Mouse (Mus musculus): ENCODE results near the gene Epb41l1. TPM values are rescaled to one million over a fixed set of nuclear protein-coding genes. Genes with fewer than 3 reads are reported as not detected.

Gene Epb41l1
- polyA plus RNA-seq, 1 experiment from 2014 or later: 3.7 TPM

DNA sequence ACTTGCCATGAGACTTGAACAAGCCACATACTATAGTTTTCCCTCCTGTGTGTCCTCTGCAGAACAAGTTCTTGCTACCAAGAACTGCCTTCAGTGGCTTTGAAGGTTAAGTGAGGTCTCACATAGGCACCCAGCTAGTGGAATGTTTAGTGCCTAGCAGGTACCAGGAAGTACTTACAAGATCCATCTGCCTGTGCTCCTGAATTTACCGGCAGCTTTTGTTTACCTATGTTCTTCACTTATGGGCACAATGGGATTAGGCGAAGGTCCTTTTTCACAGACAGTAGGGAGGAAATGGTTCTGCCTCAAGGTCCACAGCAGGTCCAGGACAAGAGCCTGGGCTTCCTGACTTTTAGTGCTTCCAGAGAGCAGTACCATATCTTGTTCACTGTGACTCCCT lies 112.5 kb downstream of the Epb41l1 start:
- Histone ChIP-seq H3K27ac (no peak overlapping the region), H3K27me3 (no peaks in the 10 kb centered on the region), H3K36me3 (peaks cover 33% of the 10 kb centered on the region), H3K4me2 (replicated peaks) (no peak overlapping the region), H3K4me3 (no peak overlapping the region), H3K4me1 (no peaks in the 10 kb centered on the region), H3K9ac (no peak overlapping the region), H3K9me3 (no peaks in the 10 kb centered on the region)
- 83% methylated on average over 2 of the region's 2 CpGs for WGBS
- no peak for ATAC-seq (ENCODE audit: low FRiP score, low read depth)

DNA sequence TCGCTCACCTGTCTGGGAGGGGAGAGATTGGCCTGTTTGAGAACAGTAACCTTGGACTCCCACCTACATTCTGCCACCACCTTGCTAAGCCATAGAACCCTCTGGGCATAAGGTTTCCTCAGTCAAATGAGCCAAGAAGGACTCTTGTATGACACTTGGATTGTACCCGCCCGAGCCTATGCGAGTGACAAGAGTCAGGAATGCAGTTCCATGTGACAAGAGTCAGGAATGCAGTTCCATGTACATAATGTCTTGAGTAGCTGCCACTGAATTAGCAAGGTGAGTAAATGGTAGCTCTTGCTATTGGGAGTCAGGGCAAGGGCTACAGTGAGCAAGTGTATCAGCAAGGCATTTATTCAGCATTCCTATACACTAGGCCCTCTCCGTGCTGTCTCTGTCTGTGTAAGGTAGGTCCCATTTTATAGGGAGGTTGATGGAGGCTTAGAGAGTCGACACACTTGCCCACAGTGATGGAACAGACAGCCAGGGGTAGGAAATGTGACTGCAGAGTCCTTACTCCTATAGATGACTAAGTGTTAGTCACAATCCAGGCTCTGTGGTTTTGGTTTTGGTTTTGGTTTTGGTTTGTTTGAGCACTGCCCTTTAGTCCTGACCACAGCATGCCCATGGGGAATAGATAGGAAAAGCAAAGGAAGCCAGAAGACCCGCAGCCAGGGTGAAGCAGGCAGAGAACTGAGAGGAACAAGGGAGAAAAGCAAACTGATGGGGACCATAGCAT lies 118.3 kb downstream of the Epb41l1 start:
- Histone ChIP-seq H3K27ac (no peak overlapping the region), H3K9me3 (no peaks in the 10 kb centered on the region), H3K36me3 (peaks cover 48% of the 10 kb centered on the region), H3K27me3 (no peaks in the 10 kb centered on the region), H3K4me3 (no peak overlapping the region), H3K9ac (no peak overlapping the region), H3K4me2 (replicated peaks) (no peak overlapping the region), H3K4me1 (no peaks in the 10 kb centered on the region)
- 81% methylated on average over 7 of the region's 7 CpGs for WGBS
- no peak for ATAC-seq (ENCODE audit: low FRiP score, low read depth)

DNA sequence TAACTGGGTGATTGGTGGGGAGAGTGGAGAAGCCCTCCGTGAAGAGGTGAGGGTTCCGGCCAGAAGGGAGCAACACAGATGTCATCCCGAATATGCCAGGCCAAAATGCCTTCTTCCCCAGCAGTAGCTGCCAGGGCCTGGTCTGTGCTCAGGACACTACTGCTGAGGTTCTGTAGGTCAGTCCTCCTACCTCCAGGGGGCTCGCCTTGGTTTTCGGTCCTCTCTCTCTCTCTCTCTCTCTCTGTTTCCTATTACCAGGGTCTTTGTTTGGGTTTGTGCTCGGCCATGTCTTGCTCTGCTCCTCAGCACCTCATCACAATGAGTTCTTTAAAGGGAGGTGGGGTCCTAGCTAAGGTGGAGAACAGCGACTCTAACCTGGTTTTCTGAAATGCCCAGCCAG lies 120.3 kb downstream of the Epb41l1 start:
- H3K36me3 ChIP-seq: peaks cover 35% of the 10 kb centered on the region
- no peak overlapping the region for H3K27ac ChIP-seq
- H3K4me1 ChIP-seq: no peaks in the 10 kb centered on the region
- H3K4me2 ChIP-seq (replicated peaks): no peak overlapping the region
- WGBS: 82% methylated on average over 7 of the region's 7 CpGs
- no peaks in the 10 kb centered on the region for H3K27me3 ChIP-seq
- no peak overlapping the region for H3K9ac ChIP-seq
- H3K9me3 ChIP-seq: no peaks in the 10 kb centered on the region
- H3K4me3 ChIP-seq: no peak overlapping the region
- no peak for ATAC-seq (ENCODE audit: low FRiP score, low read depth)

DNA sequence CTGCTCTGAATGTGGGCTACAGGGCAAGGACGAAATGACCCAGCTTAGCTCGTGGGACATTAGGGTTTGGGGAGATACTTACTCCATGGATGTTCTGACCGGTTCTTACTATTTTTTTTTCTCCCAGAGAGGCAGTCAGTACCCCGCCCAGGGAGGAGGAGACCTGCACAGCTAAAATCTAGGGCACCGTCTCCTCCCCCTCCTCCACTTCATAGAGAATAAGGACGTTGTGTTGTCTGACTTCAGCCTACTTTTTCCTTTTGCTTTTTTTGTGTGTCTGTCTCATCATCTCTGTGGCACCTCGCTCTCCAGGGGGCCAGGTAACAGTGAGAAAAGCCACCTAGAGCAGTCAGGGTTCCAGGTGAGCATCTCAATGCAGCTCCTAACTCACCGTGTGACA lies 121.7 kb downstream of the Epb41l1 start:
- no peak for ATAC-seq (ENCODE audit: low FRiP score, low read depth)
- no peak overlapping the region for H3K4me3 ChIP-seq
- no peaks in the 10 kb centered on the region for H3K27me3 ChIP-seq
- 73% methylated on average over 8 of the region's 8 CpGs for WGBS
- no peak overlapping the region for H3K4me2 ChIP-seq (replicated peaks)
- no peak overlapping the region for H3K9ac ChIP-seq
- H3K9me3 ChIP-seq: no peaks in the 10 kb centered on the region
- peaks cover 30% of the 10 kb centered on the region for H3K36me3 ChIP-seq
- peaks cover 4% of the 10 kb centered on the region; the same call in 1 of the 2 replicates for H3K4me1 ChIP-seq
- H3K27ac ChIP-seq: no peak overlapping the region

DNA sequence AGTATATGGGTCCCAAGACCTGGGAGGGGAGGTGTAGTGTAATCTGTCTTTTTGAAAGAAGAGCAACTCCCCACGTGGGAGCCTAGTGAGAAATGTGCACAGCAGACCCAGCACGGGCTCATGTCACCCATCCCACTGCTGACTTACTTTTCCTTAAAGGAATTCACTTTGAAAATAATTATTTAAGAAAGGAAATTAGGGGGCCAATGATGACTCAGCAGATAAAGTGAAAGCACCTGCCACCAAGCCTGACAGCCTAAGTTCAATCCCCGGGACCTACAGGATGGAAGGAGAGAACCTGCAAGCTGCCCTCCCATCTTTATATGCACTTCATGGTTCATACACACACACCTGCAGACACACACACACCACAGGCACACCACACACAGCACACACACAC lies 123.1 kb downstream of the Epb41l1 start:
- Histone ChIP-seq H3K4me1 (peaks cover 13% of the 10 kb centered on the region), H3K27ac (no peak overlapping the region), H3K9ac (no peak overlapping the region), H3K4me3 (no peak overlapping the region), H3K4me2 (replicated peaks) (no peak overlapping the region), H3K27me3 (no peaks in the 10 kb centered on the region), H3K36me3 (peaks cover 20% of the 10 kb centered on the region), H3K9me3 (no peaks in the 10 kb centered on the region)
- ATAC-seq (ENCODE audit: low FRiP score, low read depth): no peak
- WGBS: 69% methylated on average over 3 of the region's 3 CpGs

DNA sequence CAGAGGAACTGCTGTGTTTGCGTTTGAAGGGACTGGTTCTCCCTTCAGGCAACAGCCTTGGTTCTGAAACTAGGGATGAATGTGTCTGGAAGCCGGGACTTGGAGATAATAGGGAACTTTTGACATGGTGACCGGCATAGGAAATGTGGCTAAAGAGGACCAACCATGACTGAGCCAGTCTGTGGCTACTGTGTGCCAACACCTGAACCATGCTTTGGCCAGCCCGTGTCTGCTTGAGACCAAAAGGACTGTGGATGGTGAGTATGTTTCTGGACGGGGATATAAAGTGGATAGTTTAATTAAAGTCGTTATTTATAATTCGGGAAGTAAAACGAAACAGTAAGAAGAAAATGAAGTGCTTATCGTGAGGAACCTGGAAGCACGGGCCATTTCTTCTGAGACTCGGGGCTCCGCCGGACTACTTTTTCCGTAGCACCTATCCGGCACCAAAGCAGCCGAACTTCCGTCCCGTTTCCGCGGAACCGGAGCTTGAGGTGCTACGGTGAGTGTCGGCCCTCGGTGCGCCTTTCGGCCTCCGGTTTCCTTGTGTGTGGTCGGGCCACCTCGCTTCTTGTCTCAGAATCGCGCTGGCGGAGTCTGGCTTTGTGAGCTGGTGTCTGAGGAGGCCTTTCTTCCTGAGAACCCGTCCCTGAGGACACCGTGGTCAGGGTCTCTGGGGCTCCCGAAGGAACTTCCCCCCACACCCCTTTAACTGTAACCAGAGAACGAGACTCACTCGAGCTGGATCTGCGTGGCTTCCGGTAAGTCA lies 126.6 kb downstream of the Epb41l1 start, which contains the start of gene Aar2:
Gene Aar2 (plus strand): TSS at position 462 of the 769 bp plus-strand sequence.
- no peaks in the 10 kb centered on the region for H3K27me3 ChIP-seq
- WGBS: 5% methylated on average over 39 of the region's 39 CpGs
- no peak for ATAC-seq (ENCODE audit: low FRiP score, low read depth)
- peak within 1 kb of the TSS; percentile 83 for H3K4me2 ChIP-seq (replicated peaks)
- H3K27ac ChIP-seq: no peak within 1 kb of the TSS; the same call in 1 of the 2 replicates
- H3K4me1 ChIP-seq: peaks cover 13% of the 10 kb centered on the region
- H3K4me3 ChIP-seq: peak within 1 kb of the TSS; percentile 87
- peak within 1 kb of the TSS; percentile 90 for H3K9ac ChIP-seq
- peaks cover 18% of the 10 kb centered on the region for H3K36me3 ChIP-seq
- H3K9me3 ChIP-seq: no peaks in the 10 kb centered on the region

DNA sequence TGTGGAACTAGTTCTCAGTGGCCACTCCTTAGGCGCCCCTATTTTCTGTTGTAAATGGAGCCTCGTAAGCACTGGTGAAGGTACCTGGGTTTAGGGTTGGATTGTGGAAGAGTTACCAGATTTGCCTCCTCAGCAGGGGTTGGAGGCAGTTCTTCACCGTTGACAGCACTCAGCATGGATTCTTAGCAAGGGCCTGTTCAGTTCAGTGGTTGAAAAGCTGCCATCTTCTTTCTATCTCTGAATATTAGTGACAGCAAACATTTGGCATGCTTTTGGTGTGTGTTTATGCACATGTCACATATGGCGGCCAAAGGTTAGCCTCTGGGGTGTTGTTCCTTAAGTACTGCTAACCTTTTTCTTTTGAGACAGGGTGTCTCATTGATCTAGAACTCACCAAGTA lies 131.7 kb downstream of the Epb41l1 start:
- WGBS: 94% methylated on average over 4 of the region's 4 CpGs
- H3K9ac ChIP-seq: no peak overlapping the region
- no peaks in the 10 kb centered on the region for H3K27me3 ChIP-seq
- peaks cover 8% of the 10 kb centered on the region for H3K4me1 ChIP-seq
- no peak for ATAC-seq (ENCODE audit: low FRiP score, low read depth)
- peaks cover 63% of the 10 kb centered on the region for H3K36me3 ChIP-seq
- no peak overlapping the region for H3K27ac ChIP-seq
- H3K9me3 ChIP-seq: no peaks in the 10 kb centered on the region
- H3K4me3 ChIP-seq: no peak overlapping the region
- no peak overlapping the region for H3K4me2 ChIP-seq (replicated peaks)

DNA sequence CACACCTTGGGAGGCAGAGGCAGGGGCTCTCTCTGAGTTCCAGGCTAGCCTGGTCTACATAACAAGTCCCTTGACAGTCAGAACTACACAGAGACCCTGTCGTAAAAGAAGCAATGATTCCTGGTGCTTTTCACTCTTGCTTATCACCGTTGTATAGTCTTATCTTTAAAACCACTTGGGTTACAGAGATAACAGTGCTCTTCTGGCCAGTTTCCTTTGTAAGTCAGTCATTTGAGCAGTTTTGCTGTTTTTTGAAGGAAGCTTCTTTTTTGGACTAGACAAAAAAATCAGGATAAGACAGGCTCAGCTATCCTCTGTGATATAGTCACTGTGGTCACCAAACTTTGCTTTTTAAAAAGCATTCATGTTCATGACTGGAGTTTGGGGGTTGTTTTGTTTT lies 141.1 kb downstream of the Epb41l1 start:
- Histone ChIP-seq H3K4me2 (replicated peaks) (no peak overlapping the region), H3K27me3 (no peaks in the 10 kb centered on the region), H3K4me3 (no peak overlapping the region), H3K36me3 (peaks cover 69% of the 10 kb centered on the region), H3K9me3 (no peaks in the 10 kb centered on the region), H3K27ac (no peak overlapping the region), H3K9ac (no peak overlapping the region), H3K4me1 (peaks cover 5% of the 10 kb centered on the region; the same call in 1 of the 2 replicates)
- 91% methylated on average over 2 of the region's 2 CpGs for WGBS
- no peak for ATAC-seq (ENCODE audit: low FRiP score, low read depth)

DNA sequence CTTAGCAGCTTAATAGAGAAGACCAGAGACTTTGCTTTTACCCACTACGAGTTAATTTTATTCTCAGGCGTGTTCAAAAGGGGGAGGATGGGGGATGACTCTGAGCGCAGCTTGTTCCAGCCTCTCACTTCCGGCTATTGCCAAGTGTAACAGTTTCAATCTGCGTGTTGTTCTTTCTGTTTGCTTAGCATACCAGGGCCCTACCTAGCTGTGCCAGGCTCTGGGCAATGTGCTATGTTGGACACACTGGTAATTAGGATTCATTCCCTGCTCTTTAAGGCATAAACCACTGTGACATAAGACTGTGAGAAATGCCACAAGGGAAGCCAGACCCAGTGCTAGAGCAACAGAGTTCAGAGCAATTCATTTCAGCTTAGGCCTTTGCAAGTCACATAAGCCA lies 142.8 kb downstream of the Epb41l1 start:
- Histone ChIP-seq H3K9ac (no peak overlapping the region), H3K27me3 (no peaks in the 10 kb centered on the region), H3K9me3 (no peaks in the 10 kb centered on the region), H3K4me3 (no peak overlapping the region), H3K27ac (no peak overlapping the region), H3K4me1 (peaks cover 5% of the 10 kb centered on the region; the same call in 1 of the 2 replicates), H3K36me3 (peaks cover 69% of the 10 kb centered on the region), H3K4me2 (replicated peaks) (no peak overlapping the region)
- no peak for ATAC-seq (ENCODE audit: low FRiP score, low read depth)
- WGBS: 88% methylated on average over 5 of the region's 5 CpGs

DNA sequence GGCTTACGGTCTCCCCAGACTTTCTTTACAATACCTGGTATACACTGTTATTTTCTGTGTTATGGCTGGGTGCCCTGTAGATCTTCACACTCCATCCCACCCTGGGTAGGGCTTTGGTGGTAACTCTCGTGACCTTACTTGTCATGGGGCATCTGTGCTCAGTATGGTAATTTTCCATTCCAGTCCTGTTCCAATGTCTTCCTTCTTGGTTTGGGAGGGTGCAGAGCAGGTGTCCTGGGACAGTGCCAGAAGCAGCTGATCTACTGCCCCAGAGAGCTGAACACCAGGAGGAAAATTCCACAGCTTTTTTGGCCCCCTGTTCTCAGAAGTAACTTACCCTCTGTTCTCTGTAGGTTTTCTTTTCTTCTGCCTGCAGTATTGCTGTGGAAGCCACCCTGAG lies 145.8 kb downstream of the Epb41l1 start:
- 85% methylated on average over 2 of the region's 2 CpGs for WGBS
- H3K36me3 ChIP-seq: peaks cover 62% of the 10 kb centered on the region
- no peak for ATAC-seq (ENCODE audit: low FRiP score, low read depth)

DNA sequence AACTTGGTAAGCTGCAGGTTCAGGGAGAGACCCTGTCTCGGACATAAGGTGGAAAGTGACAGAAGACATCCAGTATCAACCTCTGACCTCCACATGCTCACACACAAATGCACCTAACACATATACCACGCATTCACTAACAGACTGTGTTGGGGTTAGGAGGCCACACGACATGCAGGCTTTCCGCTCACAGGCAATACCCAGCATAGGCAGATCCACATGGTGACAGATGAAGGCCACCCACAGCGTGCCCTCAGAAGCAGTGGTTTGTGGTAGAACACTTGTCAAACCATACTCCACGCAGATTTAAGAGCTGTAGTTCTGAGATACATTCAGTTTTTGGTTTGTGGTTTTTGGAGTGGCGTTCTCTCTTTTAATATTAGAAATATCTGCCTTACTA lies 147.9 kb downstream of the Epb41l1 start:
- no peak for ATAC-seq (ENCODE audit: low FRiP score, low read depth)
- H3K4me1 ChIP-seq: peaks cover 5% of the 10 kb centered on the region; the same call in 1 of the 2 replicates
- H3K9me3 ChIP-seq: no peaks in the 10 kb centered on the region
- no peak overlapping the region for H3K27ac ChIP-seq
- peaks cover 54% of the 10 kb centered on the region for H3K36me3 ChIP-seq
- H3K9ac ChIP-seq: no peak overlapping the region
- WGBS: 93% methylated on average over 7 of the region's 7 CpGs
- no peaks in the 10 kb centered on the region for H3K27me3 ChIP-seq
- H3K4me3 ChIP-seq: no peak overlapping the region
- H3K4me2 ChIP-seq (replicated peaks): no peak overlapping the region

More for the DNA sequence above, 145.8 kb downstream of the Epb41l1 start:
- Histone ChIP-seq H3K4me2 (replicated peaks) (no peak overlapping the region), H3K27me3 (no peaks in the 10 kb centered on the region), H3K4me1 (peaks cover 5% of the 10 kb centered on the region; the same call in 1 of the 2 replicates), H3K9ac (no peak overlapping the region), H3K9me3 (no peaks in the 10 kb centered on the region), H3K4me3 (no peak overlapping the region), H3K27ac (no peak overlapping the region)

DNA sequence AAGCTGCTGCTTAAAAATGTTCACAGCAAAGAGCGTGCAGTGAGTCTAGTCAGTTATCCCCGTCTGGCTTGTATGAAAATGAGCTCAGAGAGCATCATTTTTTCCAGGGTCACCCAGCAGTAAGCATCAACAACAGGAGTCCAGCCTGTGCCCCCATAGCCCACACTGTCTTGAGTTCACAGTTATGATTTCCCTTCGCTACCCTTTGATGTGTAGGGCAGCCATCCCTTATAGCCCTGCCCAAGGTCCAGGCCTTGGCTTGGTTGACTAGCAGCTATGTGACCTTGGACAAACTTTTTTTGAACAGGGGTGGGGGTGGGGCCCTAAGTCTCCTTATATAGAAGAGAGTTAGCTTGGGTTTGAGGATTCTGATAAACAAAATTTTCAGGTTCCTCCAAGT lies 148.6 kb downstream of the Epb41l1 start:
- no peak overlapping the region for H3K4me3 ChIP-seq
- no peak for ATAC-seq (ENCODE audit: low FRiP score, low read depth)
- peaks cover 5% of the 10 kb centered on the region; the same call in 1 of the 2 replicates for H3K4me1 ChIP-seq
- no peaks in the 10 kb centered on the region for H3K27me3 ChIP-seq
- no peaks in the 10 kb centered on the region for H3K9me3 ChIP-seq
- no peak overlapping the region for H3K27ac ChIP-seq
- H3K36me3 ChIP-seq: peaks cover 48% of the 10 kb centered on the region
- no peak overlapping the region for H3K4me2 ChIP-seq (replicated peaks)
- WGBS: 93% methylated on average over 3 of the region's 3 CpGs
- no peak overlapping the region for H3K9ac ChIP-seq
